Mouse (Mus musculus) right cerebral cortex, adult 18-20 months (tissue): ENCODE results near the gene Gnptg.
"Not testable (repeated sequence)": the region's sequence is repeated elsewhere in the genome, so short reads cannot be mapped to it uniquely, and the experiment has no call there.

ENCODE experiments used
- DNase-seq: peaks from one replicate; pipeline ENCODE4 v3.0.0; 2022; ENCODE audit warnings: mixed read lengths

Gene Gnptg

DNA sequence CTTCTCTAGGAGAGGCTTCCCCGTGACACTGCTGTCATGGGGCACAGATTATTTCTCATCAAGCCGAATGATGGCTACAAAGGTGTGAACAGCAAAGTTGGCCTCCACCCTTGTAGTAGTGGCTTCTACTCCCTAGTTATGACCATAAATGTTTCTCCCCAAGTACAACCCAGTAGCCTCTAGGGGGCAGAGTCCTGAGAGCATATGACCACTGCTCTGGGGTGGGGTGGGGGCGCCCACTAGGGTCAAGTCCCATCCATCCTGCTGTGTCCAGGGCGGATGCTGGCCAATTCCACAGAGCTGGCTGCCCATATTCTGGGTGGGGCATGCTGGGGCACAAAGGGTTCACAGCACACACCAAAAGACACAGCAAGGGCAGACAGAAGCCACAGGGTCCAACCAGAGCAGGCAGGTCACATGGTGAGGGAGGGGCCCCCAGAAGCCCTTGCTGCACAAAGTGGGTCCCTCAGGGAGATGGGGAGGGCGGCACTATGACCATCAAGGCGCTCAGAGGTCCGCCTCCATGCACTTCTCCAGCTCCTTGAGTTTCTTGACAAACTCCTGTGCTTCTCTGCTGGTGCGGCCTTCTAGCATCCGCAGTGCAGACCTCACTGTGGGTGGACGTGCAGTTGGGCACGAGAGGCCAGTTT, 3.3 kb upstream of the Gnptg start:
- no peak for DNase-seq

DNA sequence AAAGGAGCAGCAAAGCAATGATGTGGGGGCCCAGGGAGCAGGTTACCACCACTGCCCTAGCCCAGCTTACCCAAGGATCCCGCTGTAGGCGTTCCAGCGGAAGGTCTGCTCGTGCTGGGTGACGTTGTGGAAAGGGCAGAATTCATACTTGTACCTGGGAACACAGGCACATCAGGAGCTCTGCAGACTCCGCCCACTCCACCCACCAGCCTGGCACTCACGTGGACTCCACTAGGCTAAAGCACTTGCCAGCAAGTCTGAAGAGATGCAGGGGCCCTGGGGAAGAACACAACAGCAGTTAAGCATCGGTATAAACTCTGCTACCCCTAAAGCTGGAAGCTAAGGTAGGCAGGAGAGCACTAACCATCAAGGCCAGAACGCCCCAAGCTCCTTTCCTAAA, 4.3 kb downstream of the Gnptg start:
- DNase-seq, result peak; percentile 64

GRCm38 (mm10) chr17:25231621-25232020, 8.3 kb downstream of the Gnptg start:
- not testable (repeated sequence) for DNase-seq

- DNase-seq, result no peak
These were observed 9.2 kb downstream of the Gnptg start for GRCm38 (mm10) chr17:25230700-25231099.

DNA sequence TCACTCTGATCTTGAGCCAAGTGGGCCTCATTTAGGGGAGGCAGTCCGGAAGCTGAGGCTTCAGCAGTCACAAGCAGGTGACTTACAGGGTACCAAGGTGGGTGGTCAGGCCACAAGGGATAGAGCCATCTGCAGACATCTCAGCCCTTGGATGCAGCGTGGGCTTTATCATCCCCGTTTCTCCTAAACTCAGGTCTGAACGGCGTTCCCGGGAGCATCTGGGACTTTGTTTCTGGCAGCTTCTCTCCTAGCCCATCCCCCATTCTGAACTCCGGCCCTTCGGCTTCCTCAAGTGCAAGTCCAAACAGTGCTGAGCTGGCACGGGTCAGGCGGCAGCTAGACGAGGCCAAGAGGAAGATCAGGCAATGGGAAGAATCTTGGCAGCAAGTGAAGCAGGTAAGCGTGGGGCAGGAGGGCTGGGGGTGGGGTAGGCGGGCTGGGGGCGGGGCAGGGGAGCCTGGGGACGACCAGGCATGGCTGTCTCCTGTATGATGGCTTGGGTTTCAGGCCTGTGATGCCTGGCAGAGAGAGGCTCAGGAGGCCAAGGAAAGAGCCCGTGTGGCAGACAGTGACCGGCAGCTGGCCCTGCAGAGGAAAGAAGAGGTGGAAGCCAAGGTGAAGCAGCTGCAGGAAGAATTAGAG, 9.8 kb downstream of the Gnptg start:
- DNase-seq, result not testable (repeated sequence)

- no peak for DNase-seq
These were observed 11.9 kb downstream of the Gnptg start for GRCm38 (mm10) chr17:25227991-25228390.

DNA sequence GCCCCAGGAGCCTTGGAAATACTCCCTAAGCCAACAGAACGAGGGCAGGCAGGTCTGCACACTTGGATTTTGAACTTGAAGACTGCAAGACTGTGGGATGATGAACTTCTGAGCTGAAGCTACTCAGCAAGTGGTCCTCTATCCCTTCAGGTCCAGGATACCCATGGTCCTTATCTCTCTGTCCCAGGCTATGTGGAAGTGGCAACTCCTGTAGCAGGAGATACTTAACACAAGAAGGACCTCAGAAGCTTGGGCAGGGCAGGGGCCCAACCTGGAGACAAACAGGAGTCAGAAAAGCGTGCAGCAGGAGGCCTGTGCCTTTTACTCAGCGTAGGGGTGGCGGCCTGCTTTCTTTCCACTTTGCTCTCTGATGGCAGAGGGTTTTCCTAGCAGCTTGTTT, 14.3 kb downstream of the Gnptg start:
- no peak for DNase-seq

DNA sequence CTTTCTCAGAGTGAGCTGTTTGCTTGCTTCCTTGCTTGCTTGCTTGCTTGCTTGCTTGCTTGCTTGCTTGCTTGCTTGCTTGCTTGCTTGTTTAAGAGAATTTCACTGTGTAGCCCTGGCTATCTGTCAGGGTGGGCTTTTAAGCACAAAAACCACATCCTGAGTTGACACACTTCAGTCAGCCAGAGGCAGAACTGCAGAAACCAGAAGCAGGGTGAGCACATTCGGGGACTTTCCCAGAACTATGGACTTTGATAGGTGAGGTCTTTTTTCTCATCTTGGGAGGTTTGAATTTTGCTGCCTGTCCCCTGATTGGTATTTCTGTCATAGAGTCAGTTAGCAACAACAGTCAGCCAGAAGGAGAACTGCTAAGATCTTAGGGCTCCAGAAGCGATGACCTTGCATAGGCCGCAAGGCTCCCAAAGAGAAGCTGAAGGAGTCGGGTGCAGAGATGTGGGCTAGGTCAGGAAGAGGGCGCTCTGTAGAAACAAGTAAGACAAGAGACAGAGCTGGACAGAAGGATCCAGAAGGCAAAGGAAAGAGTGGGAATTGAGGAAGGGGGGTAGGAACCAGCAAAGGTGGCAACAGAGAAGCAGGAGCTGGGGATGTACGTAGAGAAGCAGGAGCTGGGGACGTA, 15.2 kb downstream of the Gnptg start:
- DNase-seq, result no peak

DNA sequence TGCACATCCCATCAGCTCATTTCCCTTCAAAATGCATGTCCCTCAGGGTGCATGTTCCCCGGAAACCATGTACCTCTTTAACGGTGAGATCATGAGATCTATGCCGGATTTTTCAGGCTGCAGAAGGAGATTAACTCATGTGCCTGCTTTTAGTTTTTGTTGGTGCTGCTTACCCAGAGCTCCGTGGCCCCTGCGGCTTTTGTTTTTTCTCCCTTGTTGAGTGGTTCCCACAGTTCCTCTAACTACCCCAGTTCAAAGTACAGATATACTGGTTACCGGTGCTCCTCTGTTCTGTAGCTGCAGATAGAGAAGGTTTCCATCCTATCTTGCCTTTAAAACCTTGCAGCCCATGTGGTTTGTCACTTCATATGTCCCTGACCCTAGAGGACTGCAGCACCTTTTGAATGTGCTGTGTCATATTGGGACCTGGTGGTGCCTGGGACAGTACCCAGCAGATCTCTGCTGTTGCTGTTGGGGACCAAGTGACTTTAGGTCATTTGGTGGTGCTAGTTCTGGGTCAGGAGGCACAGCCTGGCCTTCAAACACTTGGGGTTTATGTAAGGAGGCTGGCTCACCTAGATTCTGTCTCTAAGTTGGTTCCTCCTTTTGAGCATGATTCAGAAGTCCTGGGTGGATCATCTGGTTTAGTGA, 16.8 kb downstream of the Gnptg start:
- no peak for DNase-seq

DNA sequence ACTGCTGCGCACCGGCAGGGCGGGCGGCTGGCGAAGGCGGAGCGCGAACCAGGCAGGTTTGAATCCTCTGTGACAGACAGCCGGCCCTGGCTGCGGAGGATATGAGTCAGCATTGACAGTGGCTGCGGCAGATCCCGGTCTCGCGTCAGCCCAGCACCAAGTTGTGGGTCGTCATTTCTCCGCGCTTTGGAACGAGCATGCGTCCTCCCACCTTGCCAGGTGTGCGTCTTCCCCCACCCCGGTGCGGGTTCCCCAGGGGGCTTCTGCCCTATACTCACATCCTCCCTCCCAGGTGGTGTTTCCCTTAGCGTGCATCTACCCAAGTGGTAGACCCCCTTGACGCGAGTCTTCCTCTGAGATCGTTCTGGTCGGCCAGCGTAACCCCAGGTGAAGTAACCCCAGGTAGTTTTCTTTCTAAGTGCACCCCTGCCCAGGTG, 17.4 kb downstream of the Gnptg start:
- peak; percentile 42 for DNase-seq

GRCm38 (mm10) chr17:25221821-25222503, 18.0 kb downstream of the Gnptg start:
- DNase-seq, result peak; percentile 63

DNA sequence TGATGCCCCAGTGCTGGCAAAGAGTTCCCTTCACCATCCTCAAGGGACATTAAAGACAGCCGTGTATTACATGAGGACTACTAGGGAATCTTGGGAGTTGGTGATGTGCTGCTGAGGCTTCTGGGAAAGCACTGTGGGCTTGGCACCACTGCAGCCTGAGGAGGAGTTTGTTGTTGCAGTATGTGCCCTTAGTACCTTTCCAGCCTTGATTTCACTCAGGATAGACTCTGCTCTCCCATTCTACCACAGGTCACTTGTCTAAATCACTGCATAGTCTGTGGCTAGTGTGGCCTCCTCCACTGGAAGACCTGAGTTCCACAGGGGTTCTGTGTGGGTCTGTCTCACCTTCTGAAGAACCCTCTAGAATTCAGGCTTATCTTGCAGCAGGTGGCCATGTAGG, 19.2 kb downstream of the Gnptg start:
- DNase-seq, result no peak

DNA sequence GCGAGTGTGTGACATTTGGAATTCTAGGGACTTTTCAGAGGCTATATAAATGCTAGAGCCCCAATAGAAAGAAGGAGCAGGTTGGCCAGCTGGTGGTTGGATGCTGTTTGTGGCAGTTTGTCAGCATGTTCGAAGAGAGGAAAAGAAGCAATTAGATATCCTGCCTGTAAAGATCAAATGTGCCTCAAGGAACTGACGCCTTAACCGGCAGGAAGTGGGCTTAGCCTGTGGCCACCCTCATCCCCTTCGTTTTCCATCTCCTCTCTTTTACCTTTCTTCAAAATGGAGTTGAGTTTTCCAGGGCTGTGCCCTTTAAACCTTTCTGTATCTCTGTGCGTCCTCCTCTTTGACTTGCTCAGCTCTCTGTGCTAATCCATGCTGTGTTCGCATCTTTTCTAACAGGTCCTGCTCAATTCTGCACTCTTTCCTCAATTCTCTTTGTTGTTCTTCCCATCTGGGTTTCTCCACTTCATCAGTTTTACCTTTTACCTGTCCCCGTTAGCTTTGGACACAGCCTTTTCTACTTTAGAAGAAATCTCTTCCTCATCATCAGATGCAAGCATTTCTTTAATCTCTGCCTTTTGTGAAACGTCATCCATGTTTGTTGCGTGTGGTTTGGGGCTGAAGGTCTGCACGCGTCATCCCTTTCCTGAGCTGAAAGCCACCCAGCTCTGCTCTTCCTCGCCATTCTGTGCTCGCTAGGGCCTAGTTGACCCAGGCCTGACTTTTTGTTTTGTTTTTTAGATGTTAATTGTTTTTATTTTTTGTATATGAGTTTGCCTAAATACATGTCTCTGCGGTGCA, 20.2 kb downstream of the Gnptg start:
- DNase-seq, result no peak

DNA sequence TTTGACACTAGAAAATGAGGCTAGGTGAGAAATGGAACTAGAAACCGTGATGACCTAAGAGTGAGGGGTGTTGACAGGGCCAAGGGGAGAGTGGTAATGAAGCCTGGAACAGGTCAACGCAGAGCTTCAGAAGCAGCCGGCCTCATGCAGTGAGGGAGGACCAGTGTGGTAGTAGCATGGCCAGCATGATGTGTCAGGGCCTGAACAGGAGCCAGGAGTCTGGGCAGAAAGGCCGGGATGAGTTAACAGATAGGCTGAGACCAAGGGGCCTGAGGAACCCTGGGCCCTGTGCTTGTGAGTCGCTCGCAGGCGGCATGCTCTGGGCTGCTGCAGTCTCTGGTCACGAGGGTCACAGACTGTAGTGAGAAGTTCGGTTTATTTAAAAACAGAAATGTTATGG, 21.0 kb downstream of the Gnptg start:
- DNase-seq, result no peak

DNA sequence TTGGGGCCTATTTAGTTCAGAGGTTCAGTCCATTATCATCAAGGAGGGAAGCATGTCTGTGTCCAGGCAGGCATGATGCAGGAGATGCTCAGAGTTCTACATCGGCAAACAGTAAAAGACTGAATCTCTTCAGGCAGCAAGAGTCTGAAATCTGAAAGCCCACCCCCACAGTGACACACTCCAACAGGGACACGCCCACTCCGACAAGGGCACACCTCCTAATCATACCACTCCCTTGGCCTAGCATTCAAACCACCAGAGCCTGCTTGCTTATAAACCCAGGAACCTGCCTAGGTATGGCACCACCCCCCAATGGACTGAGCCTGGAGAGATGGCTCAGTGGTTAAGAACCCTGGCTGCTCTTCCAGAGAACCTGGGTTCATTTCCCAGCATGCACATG, 24.5 kb downstream of the Gnptg start:
- no peak for DNase-seq

DNA sequence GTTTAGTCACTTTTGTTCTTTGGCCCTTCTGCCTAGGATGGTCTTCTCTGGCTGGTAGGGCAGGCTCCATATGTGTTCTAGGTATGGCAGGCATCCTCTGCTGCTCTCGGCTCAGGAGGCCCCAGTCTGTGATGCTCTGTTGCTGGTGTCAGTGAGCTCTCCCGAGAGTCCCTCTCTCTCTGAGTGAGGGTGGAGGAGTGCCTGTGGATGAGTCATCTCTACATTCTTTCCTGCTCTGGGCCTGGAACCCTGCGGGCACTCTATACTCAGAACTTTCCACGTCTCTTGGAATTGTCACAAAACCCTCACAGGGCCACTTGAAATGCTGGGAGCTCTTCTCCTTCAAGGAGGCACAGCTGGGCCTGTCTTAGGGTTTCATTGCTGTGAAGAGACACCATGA, 28.2 kb downstream of the Gnptg start:
- DNase-seq, result peak; percentile 42

DNA sequence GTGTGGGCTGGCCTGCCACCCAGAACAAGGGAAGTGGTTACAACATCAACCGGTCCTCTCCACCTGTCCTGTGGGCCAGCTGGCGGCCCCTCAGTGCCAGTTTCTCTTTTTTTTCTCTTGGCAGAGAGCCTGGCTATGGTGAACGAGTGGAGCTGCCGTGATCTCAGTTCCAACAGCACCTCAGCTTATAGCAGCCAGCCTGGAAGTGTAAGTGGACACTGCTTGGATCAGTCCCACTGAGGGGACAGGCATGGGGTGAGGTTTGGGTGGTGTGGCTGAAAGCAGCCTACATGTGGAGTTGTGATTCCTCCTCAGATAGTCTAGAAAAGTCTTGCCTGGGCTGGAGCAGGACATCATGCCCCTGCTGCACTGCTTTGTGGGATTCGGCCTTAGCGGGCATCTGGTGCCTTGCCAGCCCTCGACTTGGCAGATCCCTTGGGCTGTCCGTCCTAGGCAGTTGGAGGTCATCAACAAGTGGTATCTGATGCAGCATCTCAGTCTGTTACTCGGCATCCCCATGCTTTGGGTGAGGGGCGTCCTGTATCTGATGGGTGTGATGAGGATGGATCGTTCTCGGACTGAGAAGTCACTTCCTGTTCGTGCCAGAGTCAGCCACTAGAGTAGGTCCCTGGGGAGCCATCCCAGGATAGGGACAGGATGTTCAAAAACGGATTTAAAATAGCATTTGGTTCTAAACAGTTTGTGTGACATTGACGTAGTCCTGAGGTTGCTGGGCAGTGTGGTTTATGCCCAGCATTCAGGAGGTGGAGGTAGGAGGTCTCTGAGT, 29.1 kb downstream of the Gnptg start:
- no peak for DNase-seq

DNA sequence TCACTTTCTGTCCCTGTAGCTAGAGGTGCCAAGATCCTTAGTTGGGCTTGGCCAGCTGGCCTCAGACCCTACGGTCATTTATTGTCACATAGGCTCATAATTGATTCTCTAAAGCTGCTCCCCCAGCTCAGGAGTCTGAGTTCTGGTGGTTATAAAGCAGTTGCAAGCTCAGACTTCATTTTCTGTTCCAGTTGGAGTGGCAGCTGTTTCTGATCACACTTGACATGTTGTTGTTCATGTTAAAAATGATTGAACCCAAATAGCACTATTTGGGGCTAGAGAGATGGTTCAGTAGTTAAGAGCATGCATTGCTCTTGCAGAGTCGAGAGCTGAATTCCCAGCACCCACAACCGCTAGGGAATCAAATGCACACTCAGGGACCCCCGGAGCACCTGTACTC, 29.9 kb downstream of the Gnptg start:
- no peak for DNase-seq

DNA sequence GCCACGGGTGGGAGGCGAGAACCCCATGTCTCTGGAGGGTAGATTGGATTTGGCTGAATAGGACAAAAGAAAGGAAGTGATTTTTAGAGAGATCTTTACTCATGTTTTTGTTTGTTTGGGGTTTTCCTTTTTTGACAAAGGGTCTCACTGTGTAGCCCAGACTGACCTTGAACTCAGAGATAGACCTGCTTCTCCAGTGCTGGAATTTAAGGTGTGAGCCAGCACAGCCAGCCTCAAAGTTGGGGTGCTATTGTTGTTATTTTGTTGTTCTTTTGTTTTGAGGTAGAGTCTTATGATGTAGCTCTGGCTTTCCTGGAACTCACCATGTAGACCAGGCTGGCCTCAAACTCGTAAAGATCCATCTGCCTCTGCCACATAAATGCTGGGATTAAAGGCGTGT, 37.5 kb downstream of the Gnptg start:
- DNase-seq, result no peak

DNA sequence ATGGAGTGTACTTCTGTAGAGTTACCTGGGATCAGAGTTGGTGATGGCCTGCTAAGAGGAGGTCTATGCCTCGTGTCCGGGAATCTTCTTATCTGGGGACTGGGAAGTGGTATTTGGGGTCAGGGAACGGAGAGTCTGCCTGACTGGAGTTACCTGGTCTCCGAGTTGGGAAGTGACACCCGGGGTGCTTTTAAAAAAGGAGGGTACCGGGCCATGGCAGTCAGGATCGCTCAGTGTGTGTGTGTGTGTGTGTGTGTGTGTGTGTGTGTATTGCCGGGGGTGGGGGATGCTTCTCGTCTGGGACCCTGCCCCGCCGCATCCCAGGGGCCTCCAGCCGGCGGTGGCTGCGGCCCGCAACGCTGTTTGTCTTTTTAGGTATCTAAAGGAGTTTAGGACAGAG, 50.8 kb downstream of the Gnptg start:
- no peak for DNase-seq
